Mouse (Mus musculus) thymus, adult 2 months (tissue): ENCODE measurements around the gene Myo1e.

Source experiments
- CTCF ChIP-seq: fragments of 200-500 bp; IDR thresholded peaks from 2 replicates; pipeline ENCODE4 v1.5.1; 2012; ENCODE audit warnings: mild to moderate bottlenecking, control low read depth, low read length, moderate library complexity, borderline replicate concordance; ENCODE audit not compliant: control insufficient read depth, poor library complexity, insufficient read depth; ENCODE audit errors: extremely low read depth
- POLR2A ChIP-seq: fragments of 200-500 bp; IDR thresholded peaks from 2 replicates; pipeline ENCODE4 v1.6.1; 2012; ENCODE audit warnings: mild to moderate bottlenecking, low read length, control low read depth, moderate library complexity; ENCODE audit not compliant: control insufficient read depth, poor library complexity, insufficient read depth; ENCODE audit errors: extremely low read depth

GRCm38 (mm10) chr9:70260324-70260841 lies 53.2 kb downstream of the Myo1e start:
- no peak for TF ChIP-seq CTCF
- no peak for TF ChIP-seq POLR2A
